Mouse (Mus musculus): ENCODE measurements at regions not wholly inside any gene's neighbourhood (a gene's known extent, or its start where the extent isn't known, plus 50 kb on each side); places are given as distances from the start of the nearest gene placed in this dataset.

- no peak for DNase-seq
Observed at GRCm38 (mm10) chr11:57895497-57895896, 62.9 kb upstream of the Hand1 start.

- no peak for DNase-seq
Observed at GRCm38 (mm10) chr11:57882736-57883635, 50.4 kb upstream of the Hand1 start.
